In the genomic region with DNA sequence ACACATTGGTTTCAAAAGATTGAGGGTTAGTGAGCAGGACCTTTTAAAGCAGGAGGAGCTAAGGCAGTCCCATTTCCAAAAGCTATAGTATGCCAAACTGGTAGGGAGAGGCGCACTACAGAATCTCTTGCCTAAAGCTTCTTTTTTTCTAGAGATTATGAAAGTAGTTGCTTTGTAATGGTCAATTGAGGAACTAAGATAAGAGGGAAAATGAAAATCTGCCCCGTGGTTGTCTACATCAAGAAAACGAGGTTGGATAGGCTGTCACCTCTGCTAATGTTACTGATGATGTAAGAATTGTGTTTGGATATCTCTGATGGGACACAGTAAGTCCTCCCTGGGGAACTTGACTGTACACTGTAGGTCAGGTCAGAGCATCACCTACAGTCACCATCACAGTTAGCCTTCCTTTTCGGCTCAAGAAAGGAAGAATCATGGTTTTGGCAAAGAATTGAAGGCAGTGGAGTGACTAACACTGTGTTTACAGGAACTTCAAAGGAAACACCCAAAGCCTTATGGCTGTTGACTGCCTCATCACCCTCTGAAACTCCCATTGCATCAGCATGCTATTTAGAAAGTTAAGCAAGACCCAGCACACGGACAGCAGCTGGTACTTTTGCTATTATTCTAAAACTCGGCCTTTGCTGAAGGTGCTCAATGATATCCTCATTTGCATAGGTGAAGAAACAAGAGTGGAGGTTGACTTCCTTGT, we compare ENCODE assay signal across 26 mouse cellular contexts. TPM values are rescaled to one million over a fixed set of nuclear protein-coding genes. Genes with fewer than 3 reads are reported as not detected.
"Had no signal": no experiment of that assay in that cellular context is flagged by ENCODE, and none has a peak within 500 bp of the region (broad histone marks: within the 10 kb centered on the region; RNA-seq: fewer than 3 reads in every experiment).

No protein-coding gene starts in this region.

- ATAC-seq: liver, postnatal 0 days; midbrain, embryonic 15.5 days had no signal

- H3K27me3 ChIP-seq: limb, embryonic 12.5 days; liver, embryonic 13.5 days; megakaryocyte, embryonic 14.5 days; midbrain, embryonic 15.5 days; neural tube, embryonic 13.5 days had no signal

- DNase-seq: kidney, adult 11 months; kidney, adult 9 months; kidney, postnatal 10 days; layer of hippocampus, postnatal 36 days; liver; liver, embryonic 13.5 days; liver, postnatal 0 days; lung, postnatal 36 days; retina, postnatal 1 day; right cerebral cortex, postnatal 4 days; spleen, adult 18-20 months; thymus, adult 18-20 months; thymus, postnatal 25 days had no signal

RNA-seq across cellular contexts. Expression of gene Ofcc1, which starts 40.3 kb away (rescaled TPM):
- total RNA-seq: layer of hippocampus, adult 8-10 months; layer of hippocampus, postnatal 36 days; left cerebral cortex, adult 8-10 months; left cerebral cortex, postnatal 36 days had no signal
- polyA plus RNA-seq: intestine, embryonic 14.5 days; large intestine, adult 2 months; liver, embryonic 13.5 days; liver, postnatal 0 days; lung, embryonic 16.5 days; midbrain, embryonic 11.5 days; neural tube, embryonic 13.5 days; stomach, embryonic 14.5 days; urinary bladder, adult 2 months had no signal
